8 mouse cellular contexts compared by ENCODE assay signal in genomic region chr3:126625764-126626040, GRCm38 (mm10).
"Had no signal": no experiment of that assay in that cellular context is flagged by ENCODE, and none has a peak within 500 bp of the region (broad histone marks: within the 10 kb centered on the region; RNA-seq: fewer than 3 reads in every experiment).

No protein-coding gene starts in this region.

- H3K27me3 ChIP-seq: kidney, embryonic 15.5 days; limb, embryonic 13.5 days; neural tube, embryonic 12.5 days had no signal

- DNase-seq: kidney, postnatal 14 days; layer of hippocampus, postnatal 36 days; lung, adult 18-20 months; midbrain, embryonic 14.5 days had no signal

- H3K4me2 ChIP-seq: kidney, embryonic 15.5 days; limb, embryonic 13.5 days; neural tube, embryonic 12.5 days had no signal

- H3K4me1 ChIP-seq: kidney, embryonic 15.5 days; limb, embryonic 13.5 days had no signal

- H3K27ac ChIP-seq: kidney, embryonic 15.5 days; limb, embryonic 13.5 days; liver, embryonic 14.5 days; neural tube, embryonic 12.5 days had no signal

- H3K9ac ChIP-seq: kidney, embryonic 15.5 days; limb, embryonic 13.5 days; liver, embryonic 14.5 days; neural tube, embryonic 12.5 days had no signal

- H3K36me3 ChIP-seq: kidney, embryonic 15.5 days; limb, embryonic 13.5 days; neural tube, embryonic 12.5 days had no signal

- H3K4me3 ChIP-seq: kidney, embryonic 15.5 days; limb, embryonic 13.5 days; neural tube, embryonic 12.5 days had no signal

- H3K9me3 ChIP-seq: limb, embryonic 13.5 days; neural tube, embryonic 12.5 days had no signal
